Mouse (Mus musculus) gastrocnemius, adult 2 months (tissue): ENCODE data around the gene Resp18. TPM values are rescaled to one million over a fixed set of nuclear protein-coding genes. Genes with fewer than 3 reads are reported as not detected.

Source experiments
- DNase-seq: peaks from one replicate; pipeline ENCODE4 v3.0.0; 2022
- H3K27ac ChIP-seq: fragments of 200-600 bp; 2 replicates; pipeline ENCODE4 v1.8.1; 2022; ENCODE audit warnings: mild to moderate bottlenecking
- H3K4me3 ChIP-seq: fragments of 200-600 bp; 2 replicates; pipeline ENCODE4 v1.8.1; 2022; ENCODE audit warnings: mild to moderate bottlenecking, moderate library complexity
- CTCF ChIP-seq: fragments of 200-600 bp; IDR thresholded peaks from 2 replicates; pipeline ENCODE4 v1.8.1; 2022; ENCODE audit warnings: antibody characterized with exemption, mild to moderate bottlenecking, moderate library complexity
- intact Hi-C: fragments of 180-260 bp; cut with DNase I; formaldehyde crosslinking; loops from one replicate; pipeline ENCODE4 v1.15.1; 2025
- total RNA-seq, 2 experiments: library from RNA; stranded (reverse); gene quantifications; 2 replicates each; pipeline ENCODE4 v1.2.3; 2021

Resp18 gene
- total RNA-seq, 2 experiments from 2014 or later = not detected

- no peak for DNase-seq
- TF ChIP-seq CTCF = no peak
- intact Hi-C loops = no loop called here
- Histone ChIP-seq H3K27ac (no peak overlapping the region), H3K4me3 (no peak overlapping the region)
These were observed 16.1 kb upstream of the Resp18 start for GRCm38 (mm10) chr1:75294294-75294693.

DNA sequence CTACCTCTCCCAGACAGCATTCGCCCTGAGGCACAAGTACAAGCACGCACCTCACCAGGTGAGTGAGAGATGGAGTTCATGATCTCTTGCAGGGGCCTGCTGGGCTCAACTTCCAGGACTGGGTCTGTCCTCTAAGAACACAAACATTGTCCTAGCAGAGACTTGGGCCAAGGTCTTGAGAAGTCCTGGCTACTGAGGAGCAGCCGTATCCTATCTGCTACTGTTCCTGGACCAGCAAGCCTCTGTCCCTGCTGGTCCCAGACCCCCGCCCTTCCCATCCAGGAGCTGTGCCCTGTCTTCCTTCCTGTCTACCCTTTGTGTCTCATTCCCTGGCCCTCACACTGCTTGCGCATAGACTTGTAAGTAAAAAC, 15.1 kb upstream of the Resp18 start:
- H3K27ac ChIP-seq = no peak overlapping the region
- intact Hi-C loops = no loop called here

DNA sequence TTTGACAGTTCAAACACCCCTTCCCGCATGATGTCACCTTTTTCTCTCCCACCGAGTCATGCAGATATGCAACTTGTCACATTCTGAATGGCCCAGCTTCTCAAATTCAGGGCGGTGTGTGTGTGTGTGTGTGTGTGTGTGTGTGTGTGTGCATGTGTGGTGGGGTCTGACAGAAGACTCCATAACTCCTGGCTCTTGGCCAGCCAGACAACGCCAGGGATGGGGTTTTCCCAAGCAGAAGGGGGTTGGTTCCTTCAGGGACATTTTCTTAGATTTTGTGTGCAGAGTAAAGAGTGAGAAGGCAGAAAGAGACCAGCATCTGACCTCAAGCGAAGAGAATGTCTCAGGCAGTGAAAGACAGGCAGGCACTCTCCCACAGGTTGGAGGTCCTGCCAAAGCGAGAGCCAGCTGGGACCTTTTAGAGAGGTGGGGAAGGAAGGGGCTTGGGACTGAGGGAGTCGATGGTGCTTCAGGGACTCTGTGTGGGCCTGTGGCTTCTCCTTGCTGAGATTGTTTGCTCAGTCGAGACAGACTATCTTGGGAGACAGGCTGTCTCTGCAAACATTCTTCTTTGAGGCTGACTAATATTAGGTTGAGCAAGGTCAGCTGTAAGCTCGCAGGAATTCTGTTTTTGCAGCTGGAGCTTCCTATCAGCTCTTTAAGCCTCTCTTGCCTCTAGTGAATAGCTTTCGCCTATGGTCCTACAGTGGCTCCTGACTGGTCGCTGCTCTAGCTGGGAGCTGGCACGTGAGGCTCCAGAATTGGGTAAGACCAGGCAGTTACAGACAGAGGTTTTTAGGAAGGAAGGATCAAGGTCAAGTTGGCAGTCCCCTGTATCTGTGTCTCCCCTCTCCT, 14.5 kb upstream of the Resp18 start:
- no peak for TF ChIP-seq CTCF
- Histone ChIP-seq H3K27ac (no peak overlapping the region), H3K4me3 (no peak overlapping the region)
- DNase-seq = no peak
- intact Hi-C loops = no loop called here

More for the DNA sequence above, 15.1 kb upstream of the Resp18 start:
- no peak for TF ChIP-seq CTCF
- H3K4me3 ChIP-seq = no peak overlapping the region
- no peak for DNase-seq

DNA sequence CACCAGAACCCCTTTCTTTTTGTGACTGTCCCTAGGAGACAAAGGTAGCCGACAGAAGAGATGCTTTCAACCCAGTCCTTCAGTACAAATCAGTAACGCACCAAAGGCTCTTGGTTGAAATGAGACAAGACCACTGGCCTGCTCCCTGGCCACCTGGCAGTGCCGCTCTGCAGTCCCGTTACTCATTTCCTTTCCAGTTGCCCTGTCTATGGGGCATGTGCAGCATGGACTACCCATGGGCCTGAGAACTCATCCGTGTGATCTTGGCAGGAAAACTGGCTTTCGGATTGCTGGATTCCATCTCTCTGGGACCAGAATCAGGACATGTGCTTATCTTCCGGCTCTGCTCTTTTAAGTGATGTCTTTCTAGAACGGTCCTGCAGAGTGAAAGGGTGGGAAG, 13.1 kb upstream of the Resp18 start:
- Histone ChIP-seq H3K4me3 (no peak overlapping the region), H3K27ac (no peak overlapping the region)
- intact Hi-C loops = no loop called here
- no peak for DNase-seq
- TF ChIP-seq CTCF = no peak

DNA sequence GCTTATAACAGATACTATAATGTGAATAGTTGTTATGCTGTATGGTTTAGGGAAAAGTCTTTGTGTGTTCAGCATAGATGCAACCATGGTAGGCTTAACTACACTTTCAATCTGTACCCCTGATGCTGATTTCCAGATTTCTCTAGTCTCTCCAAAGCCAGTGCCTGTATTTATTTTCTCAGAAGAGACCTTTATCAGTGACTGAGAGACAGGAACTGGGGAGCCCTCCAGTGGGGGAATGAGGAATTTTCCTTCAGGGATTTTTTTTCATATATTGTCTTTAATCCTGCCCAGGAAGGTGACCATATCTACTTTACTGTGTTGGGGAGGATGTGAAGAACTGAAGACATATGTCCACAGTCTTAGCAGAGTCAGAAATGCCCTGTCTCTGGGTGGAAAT, 12.4 kb upstream of the Resp18 start:
- DNase-seq = no peak
- Histone ChIP-seq H3K27ac (no peak overlapping the region), H3K4me3 (no peak overlapping the region)
- TF ChIP-seq CTCF = peak; percentile 46
- intact Hi-C loops = no loop called here

DNA sequence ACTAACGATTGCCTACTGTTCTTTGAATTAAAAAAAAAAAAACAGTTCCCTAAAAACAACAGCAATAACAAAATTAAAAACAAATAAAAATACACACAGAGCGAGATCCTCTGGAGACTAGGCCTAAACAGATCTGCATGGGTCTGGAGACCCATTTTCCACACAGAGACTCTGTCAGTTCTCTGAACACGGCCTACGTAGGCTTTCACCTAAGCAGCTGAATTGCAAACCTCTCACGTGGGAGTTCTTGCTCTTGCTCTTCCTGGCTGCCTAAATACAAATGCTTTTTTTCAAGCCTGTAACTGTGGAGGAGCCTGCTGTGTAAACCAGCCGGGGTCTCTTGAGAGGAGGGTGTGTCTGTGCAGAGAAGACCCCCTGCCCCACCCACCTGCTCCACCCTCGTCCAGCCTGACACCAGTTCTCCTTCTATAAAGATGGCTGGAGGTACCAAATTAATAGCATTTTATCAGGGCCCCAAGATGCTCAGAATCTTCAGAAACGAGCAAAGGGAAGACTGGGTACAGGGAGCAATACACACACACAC, 11.7 kb upstream of the Resp18 start:
- Histone ChIP-seq H3K27ac (no peak overlapping the region), H3K4me3 (no peak overlapping the region)
- intact Hi-C loops = no loop called here
- DNase-seq = no peak
- TF ChIP-seq CTCF = no peak

DNA sequence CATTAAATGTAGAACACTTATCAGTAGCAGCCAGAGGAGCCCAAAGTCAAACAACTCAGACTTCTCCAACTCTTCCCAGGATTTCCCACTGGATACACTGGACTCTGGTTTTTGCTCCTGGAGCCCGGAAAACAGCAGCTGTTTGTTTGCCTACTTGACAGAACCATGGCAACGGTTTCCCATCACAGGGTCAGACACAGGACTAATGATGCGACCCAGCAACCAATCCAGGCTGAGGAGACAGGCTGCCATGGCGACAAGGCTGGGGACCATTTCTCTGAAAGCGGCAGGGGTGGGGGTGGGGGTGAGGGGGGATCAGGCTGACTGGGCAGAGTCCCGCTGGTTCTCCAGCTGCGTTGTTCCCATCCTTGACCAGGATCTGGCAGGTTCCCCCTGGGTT, 11.2 kb upstream of the Resp18 start:
- intact Hi-C loops = no loop called here
- no peak for DNase-seq
- Histone ChIP-seq H3K4me3 (no peak overlapping the region), H3K27ac (no peak overlapping the region)
- TF ChIP-seq CTCF = no peak

GRCm38 (mm10) chr1:75284911-75285310, 6.7 kb upstream of the Resp18 start:
- no peak overlapping the region for H3K4me3 ChIP-seq
- DNase-seq = no peak
- intact Hi-C loops = no loop called here
- no peak overlapping the region for H3K27ac ChIP-seq
- TF ChIP-seq CTCF = no peak

- H3K27ac ChIP-seq = no peak overlapping the region
- TF ChIP-seq CTCF = no peak
- no peak for DNase-seq
- H3K4me3 ChIP-seq = no peak overlapping the region
- intact Hi-C loops = no loop called here
These were observed 4.8 kb upstream of the Resp18 start for GRCm38 (mm10) chr1:75283017-75283416.

GRCm38 (mm10) chr1:75277195-75278188, 723 bp downstream of the Resp18 start:
- DNase-seq = peak; percentile 50
- Histone ChIP-seq H3K27ac (no peak overlapping the region), H3K4me3 (no peak overlapping the region)
- intact Hi-C loops = no loop called here
- no peak for TF ChIP-seq CTCF

DNA sequence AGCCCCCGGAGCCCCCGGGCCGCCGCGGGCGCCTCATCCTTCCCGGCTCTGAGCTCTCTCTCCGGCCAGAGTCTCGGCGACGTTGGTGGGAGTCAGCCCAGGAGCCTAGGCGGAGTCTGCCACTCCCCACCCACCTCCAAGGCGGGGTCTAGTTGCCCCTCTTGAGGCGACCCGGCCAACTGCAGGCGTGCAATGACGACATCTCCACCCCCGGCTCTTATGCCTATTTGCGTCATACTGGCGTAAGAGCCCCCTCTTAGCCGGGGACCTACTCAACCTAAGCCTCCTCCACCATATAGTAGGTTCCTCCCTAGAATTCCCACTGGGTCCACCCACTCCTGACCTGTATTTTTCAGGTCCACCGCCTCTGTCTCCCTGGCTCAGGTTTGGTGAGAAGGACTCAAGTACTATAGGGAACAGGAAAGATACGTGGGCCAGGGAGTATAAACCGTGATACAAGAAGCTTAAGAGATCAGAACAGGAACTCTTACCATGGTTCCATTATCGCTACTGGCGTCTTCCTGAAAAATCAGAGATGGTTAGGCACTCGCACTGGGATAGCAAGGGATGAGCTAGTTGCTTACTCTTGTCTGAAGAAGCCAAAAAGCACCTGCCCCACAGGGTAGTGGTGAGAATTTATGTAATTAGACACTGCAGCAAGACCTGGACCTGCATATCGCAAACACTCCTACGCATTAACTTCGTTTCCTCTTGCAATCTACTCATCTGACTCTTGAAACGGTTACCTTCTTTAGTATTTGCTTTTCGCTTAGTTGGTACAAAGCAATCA, 13.9 kb downstream of the Resp18 start, which contains the start of gene Ptprn:
TSS of gene Ptprn (minus strand) at position 412 of the 790 bp plus-strand sequence.
- H3K4me3 ChIP-seq = no peak within 1 kb of the TSS

More for the DNA sequence above, 13.9 kb downstream of the Resp18 start, which contains the start of gene Ptprn:
- TF ChIP-seq CTCF = no peak
- no peak for DNase-seq
- H3K27ac ChIP-seq = no peak within 1 kb of the TSS
- intact Hi-C loops = no loop called here
